Mouse (Mus musculus) ES-CJ7 (cell line): ENCODE data around the gene Ccdc6.

Source experiments
- DNase-seq: peaks from one replicate; pipeline ENCODE4 v3.0.0; 2011; ENCODE audit warnings: low read depth, low spot score

The Ccdc6 gene

GRCm38 (mm10) chr10:70096366-70097188 lies at the start of gene Ccdc6:
TSS of gene Ccdc6 (plus strand) at chr10:70097121.
- peak; percentile 65 for DNase-seq

GRCm38 (mm10) chr10:70049771-70050170 lies 47.1 kb upstream of the Ccdc6 start:
- no peak for DNase-seq

- DNase-seq = no peak
Measured at GRCm38 (mm10) chr10:70055291-70055690, 41.6 kb upstream of the Ccdc6 start.

- DNase-seq = no peak
Measured at GRCm38 (mm10) chr10:70057064-70057463, 39.9 kb upstream of the Ccdc6 start.

- DNase-seq = no peak
Measured at GRCm38 (mm10) chr10:70060021-70060688, 36.8 kb upstream of the Ccdc6 start.

- DNase-seq = peak; percentile 27
Measured at GRCm38 (mm10) chr10:70060689-70061081, 36.2 kb upstream of the Ccdc6 start.

- DNase-seq = no peak
Measured at GRCm38 (mm10) chr10:70063881-70064555, 32.9 kb upstream of the Ccdc6 start.

GRCm38 (mm10) chr10:70065191-70065590 lies 31.7 kb upstream of the Ccdc6 start:
- DNase-seq = no peak

GRCm38 (mm10) chr10:70066497-70067168 lies 30.3 kb upstream of the Ccdc6 start:
- peak; percentile 17 for DNase-seq

- no peak for DNase-seq
Measured at GRCm38 (mm10) chr10:70067169-70068115, 29.5 kb upstream of the Ccdc6 start.

- peak; percentile 58 for DNase-seq
Measured at GRCm38 (mm10) chr10:70069321-70069720, 27.6 kb upstream of the Ccdc6 start.

- DNase-seq = no peak
Measured at GRCm38 (mm10) chr10:70071334-70071733, 25.6 kb upstream of the Ccdc6 start.

- DNase-seq = no peak
Measured at GRCm38 (mm10) chr10:70077452-70077851, 19.5 kb upstream of the Ccdc6 start.

- no peak for DNase-seq
Measured at GRCm38 (mm10) chr10:70080908-70081307, 16.0 kb upstream of the Ccdc6 start.

- no peak for DNase-seq
Measured at GRCm38 (mm10) chr10:70081564-70082175, 15.3 kb upstream of the Ccdc6 start.

- DNase-seq = no peak
Measured at GRCm38 (mm10) chr10:70083241-70083640, 13.7 kb upstream of the Ccdc6 start.

- no peak for DNase-seq
Measured at GRCm38 (mm10) chr10:70085256-70085961, 11.5 kb upstream of the Ccdc6 start.

GRCm38 (mm10) chr10:70088788-70089187 lies 8.1 kb upstream of the Ccdc6 start:
- no peak for DNase-seq

GRCm38 (mm10) chr10:70091876-70092462 lies 5.0 kb upstream of the Ccdc6 start:
- peak; percentile 60 for DNase-seq
